Mouse (Mus musculus) brown adipose tissue, adult 24 weeks (tissue): ENCODE results near the gene Iqcn. TPM values are rescaled to one million over a fixed set of nuclear protein-coding genes. Genes with fewer than 3 reads are reported as not detected.
A peak's percentile ranks its signal among the peaks of the same experiment; 100 is the strongest.

Experiments used
- H3K27ac ChIP-seq: fragments of 200-500 bp; replicated peaks from 2 replicates; pipeline ENCODE4 v1.5.1; 2012; ENCODE audit warnings: low read depth, mild to moderate bottlenecking, low read length
- H3K4me1 ChIP-seq: fragments of 200-500 bp; 2 replicates; pipeline ENCODE4 v1.6.1; 2012; ENCODE audit warnings: low read length, mixed read lengths; ENCODE audit not compliant: control insufficient read depth, insufficient read depth, insufficient read length
- H3K4me3 ChIP-seq: fragments of 200-500 bp; 2 replicates; pipeline ENCODE4 v1.5.1; 2012; ENCODE audit warnings: low read depth, mild to moderate bottlenecking, low read length, moderate library complexity; ENCODE audit not compliant: insufficient read depth
- polyA plus RNA-seq: library from polyadenylated mRNA; stranded (reverse); fragments of >200 nt; gene quantifications from 2 replicates; pipeline ENCODE4 v1.2.4, GENCODE M21; 2012; ENCODE audit not compliant: missing spikeins, insufficient read depth, insufficient read length

Iqcn gene
- polyA plus RNA-seq, 1 experiment: not detected

DNA sequence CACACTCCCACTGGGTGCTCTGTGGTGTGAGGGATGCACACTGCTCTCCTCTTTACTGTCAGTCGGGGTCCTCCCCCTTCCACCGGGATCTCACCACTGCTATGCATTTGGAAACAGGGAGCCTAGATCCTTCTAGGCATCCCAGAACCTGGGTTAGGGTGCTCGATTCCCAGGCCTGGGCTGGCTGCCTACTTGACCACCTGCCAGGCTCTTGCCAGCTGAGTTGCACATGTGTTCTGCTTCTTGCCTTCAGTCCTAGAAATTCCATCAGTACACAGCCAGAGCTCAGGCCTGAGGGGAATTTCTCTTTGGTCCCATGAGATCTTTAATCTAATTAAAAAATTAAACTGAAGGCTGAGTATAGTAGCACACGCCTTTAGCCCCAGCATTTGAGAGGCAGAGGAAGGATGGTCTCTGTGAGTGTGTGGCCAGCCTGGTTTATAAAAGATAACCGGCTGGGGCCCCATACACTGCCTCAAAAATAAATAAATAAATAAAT is 13.3 kb upstream of the Iqcn start:
- no peak overlapping the region for H3K27ac ChIP-seq
- H3K4me1 ChIP-seq: peaks cover 6% of the 10 kb centered on the region; the same call in 1 of the 2 replicates
- no peak overlapping the region for H3K4me3 ChIP-seq

DNA sequence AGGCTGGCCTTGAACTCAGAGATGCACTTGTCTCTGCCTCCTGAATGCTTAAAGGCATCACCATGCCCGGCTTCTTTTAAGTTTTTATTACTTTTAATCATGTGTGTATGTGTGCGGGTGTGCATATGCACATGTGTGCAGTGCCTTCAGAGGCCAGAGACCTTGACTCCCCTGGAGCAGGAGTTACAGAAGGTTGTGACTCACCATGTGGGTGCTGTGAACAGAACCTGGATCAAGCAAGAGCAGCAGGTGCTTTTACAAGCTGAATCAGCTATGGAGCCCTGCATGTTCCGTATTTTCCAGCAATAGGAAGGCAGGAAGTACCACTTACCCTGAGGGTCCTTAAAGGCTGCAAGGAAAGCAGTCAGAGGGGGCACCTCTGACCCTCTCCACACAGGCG is 12.0 kb upstream of the Iqcn start:
- peaks cover 14% of the 10 kb centered on the region for H3K4me1 ChIP-seq
- H3K4me3 ChIP-seq: no peak overlapping the region
- no peak overlapping the region for H3K27ac ChIP-seq

DNA sequence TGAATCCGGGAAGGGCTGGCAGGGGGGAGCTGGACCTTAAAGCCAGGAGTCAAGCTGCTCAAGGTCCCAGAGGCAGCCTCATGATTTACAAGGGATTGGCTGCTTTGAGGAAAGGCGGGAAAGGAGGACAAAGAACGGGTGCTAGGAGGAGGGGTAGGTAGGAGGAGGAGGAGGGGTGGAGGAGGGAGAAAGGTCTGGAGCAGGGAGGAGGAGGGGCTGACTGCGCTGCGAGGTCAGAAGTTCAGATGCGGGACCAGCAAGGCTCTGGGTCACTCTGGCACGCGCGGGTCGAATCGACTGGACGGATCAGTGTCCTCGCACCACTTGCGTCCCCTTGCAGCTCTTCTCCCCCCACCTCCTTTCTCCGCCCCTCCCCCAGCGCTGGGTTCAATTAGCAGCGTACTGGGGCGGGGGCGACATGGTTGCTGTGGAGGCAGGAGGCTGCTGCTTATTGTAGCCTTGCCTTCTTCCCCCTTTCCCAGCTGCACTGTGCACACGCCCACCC is 11.5 kb upstream of the Iqcn start:
- Histone ChIP-seq H3K4me1 (peaks cover 14% of the 10 kb centered on the region), H3K4me3 (no peak overlapping the region), H3K27ac (no peak overlapping the region)

DNA sequence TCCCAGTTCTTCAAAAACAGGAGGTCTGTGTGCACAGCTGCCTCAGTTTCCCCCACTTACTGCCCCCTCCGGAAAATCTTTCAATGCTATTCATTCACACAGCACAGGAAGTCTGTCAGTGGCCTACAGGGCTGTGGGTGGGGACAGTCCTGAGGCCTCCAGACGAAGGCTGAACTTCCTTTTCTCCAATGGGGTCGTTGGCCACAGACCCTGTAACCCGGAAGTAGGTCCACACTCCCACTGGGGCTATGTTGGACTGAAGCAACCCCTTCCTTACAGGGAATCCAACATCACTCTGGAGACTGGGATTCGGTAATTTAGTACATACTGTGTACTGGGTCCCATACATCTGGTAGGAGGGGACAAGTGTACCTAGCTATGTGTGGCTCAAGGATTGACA is 9.6 kb upstream of the Iqcn start:
- H3K4me1 ChIP-seq: peaks cover 23% of the 10 kb centered on the region
- H3K4me3 ChIP-seq: no peak overlapping the region
- H3K27ac ChIP-seq: no peak overlapping the region

DNA sequence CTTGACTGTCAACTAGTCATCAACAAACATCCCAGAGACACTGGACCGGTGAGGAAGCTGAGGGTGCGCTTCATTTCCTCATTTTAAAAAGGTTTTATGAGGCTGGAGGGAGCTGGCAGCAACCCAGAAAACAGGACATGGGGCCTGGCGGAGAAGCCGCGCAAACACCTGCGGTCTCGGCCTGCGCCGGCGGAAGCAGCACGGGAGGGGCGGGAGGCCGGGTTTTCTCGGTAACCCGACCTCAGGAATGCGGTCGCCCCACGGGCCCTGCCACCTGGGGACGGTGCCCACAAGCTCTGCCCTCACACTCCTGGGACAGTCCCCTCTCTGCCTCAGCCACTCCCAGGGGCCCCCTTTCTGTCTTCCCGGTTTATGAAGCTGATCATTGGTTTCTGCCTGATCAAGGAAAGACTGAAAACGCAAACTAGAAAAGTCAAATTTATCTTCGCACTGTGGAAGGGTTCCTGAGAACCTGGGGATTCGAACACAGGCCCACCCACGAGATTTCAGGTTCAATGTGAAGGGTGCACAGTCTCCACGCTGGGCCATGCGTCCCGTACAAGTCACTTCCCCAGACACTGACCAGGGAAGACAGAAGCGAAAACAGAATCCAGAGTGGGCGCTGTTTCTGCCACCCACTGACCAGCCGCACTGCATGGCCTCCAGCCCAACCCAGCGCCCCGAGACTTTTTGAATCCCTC is 7.8 kb upstream of the Iqcn start:
- Histone ChIP-seq H3K27ac (peak overlapping the region; percentile 68), H3K4me3 (0 out of 2 replicates have a peak overlapping the region, but pooled peaks have one; percentile 18), H3K4me1 (peaks cover 23% of the 10 kb centered on the region)

DNA sequence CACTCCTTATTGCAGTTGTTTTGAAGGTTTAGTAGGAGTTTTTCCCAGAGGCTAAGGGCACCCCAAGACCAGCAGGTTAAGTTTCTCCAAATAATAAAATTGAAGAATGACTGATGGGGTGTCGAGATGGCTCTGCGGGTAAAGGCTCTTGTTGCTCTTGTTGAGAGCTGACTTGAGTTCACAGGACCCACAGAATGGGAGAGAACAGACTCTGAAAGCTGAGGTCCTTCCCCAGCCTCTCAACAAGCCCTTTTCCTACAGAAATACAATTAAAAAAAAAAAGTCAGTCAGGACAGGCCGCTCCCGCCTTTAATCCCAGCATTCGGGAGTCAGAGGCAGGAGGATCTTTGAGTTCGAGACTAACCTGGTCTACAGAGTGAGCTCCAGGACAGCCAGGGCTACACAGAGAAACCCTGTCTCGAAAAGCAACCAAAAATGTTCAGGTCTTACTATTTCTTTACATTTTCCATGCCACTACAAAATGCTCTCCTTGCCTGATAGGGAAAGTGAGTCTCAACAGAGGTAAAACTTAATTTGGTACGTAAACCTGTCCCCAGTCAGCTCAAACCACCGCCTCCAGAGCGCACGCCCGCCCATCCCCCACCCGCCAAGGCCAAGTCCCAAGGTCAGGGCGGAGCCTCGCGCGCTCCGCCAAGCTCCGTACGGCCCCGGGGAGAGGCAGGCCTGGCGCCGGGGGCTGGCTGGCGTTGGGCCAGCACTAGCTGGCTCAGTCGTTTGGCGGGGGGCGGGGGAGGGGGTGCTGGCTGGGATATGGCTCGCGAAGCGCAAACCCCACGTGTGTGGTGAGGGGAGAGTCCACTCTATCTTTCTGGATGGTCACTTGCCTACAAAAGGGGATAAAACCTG is 7.0 kb upstream of the Iqcn start:
- Histone ChIP-seq H3K4me1 (peaks cover 23% of the 10 kb centered on the region), H3K27ac (peak overlapping the region; percentile 68), H3K4me3 (no peak overlapping the region)

DNA sequence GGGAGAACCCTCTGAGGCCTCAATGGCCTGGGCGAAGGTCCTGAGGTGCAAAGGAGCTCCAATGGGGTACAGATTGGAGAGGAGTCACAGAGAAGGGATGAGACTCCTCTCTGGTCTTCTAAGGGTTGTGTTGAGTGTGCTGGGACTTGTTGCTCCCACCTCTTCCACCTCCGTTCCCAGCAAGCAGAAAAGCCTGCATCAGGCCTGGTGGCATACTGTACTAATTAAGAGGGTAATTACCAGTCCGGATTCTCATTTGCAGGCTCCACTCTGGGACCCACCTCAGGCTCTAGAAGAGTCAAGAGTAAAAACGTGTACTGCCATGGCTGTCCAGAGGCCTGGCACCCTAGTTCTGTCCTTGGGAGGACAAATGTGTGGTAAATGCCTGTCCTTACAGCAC is 6.3 kb upstream of the Iqcn start:
- Histone ChIP-seq H3K4me1 (peaks cover 22% of the 10 kb centered on the region), H3K27ac (peak overlapping the region; percentile 99), H3K4me3 (no peak overlapping the region)

DNA sequence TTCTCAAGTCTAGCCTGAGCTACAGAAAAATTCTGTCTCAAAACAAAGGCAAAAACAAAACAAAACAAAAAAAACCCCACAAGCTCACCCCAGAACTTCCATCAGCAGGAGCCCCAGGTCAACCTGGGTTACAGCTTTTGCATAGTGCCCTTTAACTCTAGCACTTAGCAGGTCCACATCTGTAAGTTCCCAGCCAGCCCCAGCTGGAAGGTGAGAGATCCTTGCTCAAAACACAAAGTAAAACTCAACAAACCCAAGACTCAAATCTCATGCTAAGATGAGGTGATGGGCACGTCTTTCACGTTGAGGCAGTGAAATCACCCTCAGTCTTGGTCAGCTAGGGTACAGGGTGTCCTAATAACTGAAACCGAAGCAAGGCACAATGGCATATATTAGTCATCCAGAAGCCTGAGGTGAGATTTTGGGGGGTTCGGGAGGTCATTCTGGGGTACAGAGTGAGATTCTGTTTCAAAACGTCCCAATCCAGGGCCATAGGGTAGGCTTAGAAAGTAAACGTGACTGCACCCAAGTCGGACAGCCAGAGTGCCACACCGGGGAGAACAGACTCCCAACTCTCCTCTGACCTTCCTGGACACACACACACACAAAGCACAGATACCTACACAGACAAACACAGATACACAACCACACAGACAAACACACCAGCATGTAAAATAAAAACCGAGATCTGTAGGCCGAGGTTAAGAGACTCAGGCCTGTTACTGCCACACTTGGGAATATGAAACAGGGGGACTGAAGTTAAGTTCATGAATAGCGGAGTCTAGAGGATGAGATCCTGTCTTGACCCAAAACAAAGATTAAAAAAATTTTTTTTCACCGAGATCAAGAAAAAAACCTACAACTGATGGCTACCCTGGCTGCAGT is 5.6 kb upstream of the Iqcn start:
- Histone ChIP-seq H3K4me1 (peaks cover 21% of the 10 kb centered on the region), H3K27ac (peak overlapping the region; percentile 99), H3K4me3 (peak overlapping the region; percentile 79)

DNA sequence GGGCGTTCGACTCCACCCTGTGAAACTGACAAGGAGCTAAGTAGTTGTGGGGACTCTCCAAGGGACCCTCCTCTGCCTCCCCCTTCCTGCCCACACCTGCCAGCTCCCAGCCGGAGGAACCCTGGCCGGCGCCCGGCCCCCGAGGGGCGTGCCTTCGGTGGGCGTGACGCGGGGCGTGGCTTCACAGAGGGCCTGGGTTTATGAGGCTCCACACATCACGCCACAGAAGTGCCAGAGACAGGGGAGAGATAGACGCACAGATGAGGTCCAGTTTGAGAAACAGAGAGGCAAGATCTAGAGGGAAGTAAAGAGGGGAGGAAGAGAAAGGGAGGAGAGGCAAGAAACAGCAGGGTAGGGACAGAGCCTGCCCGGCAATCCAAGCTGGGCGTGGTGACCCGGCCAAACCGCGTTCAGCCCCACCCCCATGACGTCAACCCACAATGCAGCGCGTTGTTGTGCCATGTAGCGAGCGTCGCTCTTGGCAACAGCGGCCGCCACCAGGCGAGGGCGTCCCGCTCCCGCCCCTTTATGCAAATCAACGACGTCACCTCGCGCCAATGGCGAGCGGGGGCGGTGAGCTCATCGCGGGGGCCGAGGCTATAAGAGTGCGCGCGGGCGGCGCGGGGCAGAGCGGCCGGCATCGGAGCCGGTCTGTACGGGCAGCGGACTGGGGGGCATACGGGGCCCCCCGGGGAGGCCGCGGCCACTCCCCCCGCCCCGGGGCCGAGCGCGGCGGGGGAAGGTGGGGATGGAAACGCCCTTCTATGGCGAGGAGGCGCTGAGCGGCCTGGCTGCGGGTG is 4.7 kb upstream of the Iqcn start, which contains the start of gene Jund:
Gene Jund, plus strand, starts transcription at position 640 of the 800 bp plus-strand sequence.
- peak within 1 kb of the TSS; percentile 100 for H3K4me3 ChIP-seq
- peak within 1 kb of the TSS; percentile 99 for H3K27ac ChIP-seq
- H3K4me1 ChIP-seq: peaks cover 21% of the 10 kb centered on the region

DNA sequence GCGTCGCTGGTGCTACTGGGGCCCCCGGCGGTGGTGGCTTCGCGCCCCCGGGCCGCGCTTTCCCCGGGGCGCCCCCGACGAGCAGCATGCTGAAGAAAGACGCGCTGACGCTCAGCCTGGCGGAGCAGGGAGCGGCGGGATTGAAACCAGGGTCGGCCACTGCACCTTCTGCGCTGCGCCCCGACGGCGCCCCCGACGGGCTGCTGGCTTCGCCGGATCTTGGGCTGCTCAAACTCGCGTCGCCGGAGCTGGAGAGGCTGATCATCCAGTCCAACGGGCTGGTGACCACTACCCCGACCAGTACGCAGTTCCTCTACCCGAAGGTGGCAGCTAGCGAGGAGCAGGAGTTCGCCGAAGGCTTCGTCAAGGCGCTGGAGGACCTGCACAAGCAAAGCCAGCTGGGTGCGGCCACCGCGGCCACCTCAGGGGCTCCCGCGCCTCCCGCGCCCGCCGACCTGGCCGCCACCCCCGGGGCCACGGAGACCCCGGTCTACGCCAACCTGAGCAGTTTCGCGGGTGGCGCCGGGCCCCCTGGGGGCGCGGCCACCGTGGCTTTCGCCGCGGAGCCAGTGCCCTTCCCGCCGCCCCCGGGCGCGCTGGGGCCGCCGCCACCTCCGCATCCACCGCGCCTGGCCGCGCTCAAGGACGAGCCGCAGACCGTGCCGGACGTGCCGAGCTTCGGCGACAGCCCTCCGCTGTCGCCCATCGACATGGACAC is 4.0 kb upstream of the Iqcn start:
- Histone ChIP-seq H3K27ac (peak overlapping the region; percentile 99), H3K4me1 (peaks cover 21% of the 10 kb centered on the region), H3K4me3 (peak overlapping the region; percentile 100)

DNA sequence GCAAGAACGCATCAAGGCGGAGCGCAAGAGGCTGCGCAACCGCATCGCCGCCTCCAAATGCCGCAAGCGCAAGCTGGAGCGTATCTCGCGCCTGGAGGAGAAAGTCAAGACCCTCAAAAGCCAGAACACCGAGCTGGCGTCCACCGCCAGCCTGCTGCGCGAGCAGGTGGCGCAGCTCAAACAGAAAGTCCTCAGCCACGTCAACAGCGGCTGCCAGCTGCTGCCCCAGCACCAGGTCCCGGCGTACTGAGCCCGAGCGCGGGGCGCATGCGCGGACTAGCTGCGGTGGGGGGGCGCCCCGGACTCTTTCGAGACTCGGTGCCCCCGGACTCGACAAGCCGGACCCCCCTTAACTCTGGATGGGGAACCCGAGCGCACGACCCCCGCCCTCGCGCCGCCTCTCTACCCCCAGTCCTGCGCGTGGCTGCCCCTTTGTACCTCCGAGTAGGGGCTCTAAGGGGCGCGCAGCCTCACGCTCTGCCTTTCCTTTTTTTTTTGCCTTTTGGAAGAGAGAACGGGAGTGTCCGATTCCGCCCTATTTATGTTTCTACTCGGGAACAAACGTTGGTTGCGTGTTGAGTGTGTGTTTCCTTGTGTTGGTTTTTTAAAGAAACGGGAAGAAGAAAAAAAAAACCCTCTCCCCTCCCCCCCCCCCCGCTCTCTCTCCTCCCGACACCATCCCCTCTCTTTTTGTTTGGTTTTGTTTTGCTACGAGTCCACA is 3.3 kb upstream of the Iqcn start:
- Histone ChIP-seq H3K4me3 (peak overlapping the region; percentile 100), H3K27ac (peak overlapping the region; percentile 99), H3K4me1 (peaks cover 21% of the 10 kb centered on the region)

DNA sequence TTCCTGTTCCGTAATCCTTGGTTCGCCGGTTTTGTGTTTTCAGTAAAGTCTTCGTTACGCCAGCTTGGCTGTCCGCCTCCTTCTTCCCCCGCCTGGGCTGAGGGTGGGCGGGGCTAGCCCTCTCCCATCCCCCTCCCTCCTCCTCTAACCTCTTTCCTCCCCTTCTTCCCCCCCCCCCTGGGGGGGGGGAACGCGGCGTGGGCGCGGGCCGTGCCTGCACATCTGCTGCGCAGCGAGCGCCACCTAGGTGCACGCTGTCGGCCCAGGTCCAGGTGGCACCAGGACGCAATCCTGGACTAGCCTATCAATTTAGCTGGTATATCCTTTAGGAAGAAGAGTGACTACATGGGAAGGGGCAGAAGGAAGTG is 2.7 kb upstream of the Iqcn start:
- peaks cover 19% of the 10 kb centered on the region for H3K4me1 ChIP-seq
- peak overlapping the region; percentile 99; the same call in 1 of the 2 replicates for H3K27ac ChIP-seq
- peak overlapping the region; percentile 100 for H3K4me3 ChIP-seq
